Mouse (Mus musculus) embryonic facial prominence, embryonic 15.5 days (tissue): ENCODE measurements around the gene Slc30a7. TPM values are rescaled to one million over a fixed set of nuclear protein-coding genes. Genes with fewer than 3 reads are reported as not detected.

Source experiments
- ATAC-seq: fragments of 200-750 bp; cut with Nextera tagmentation; 2 replicates; pipeline ENCODE4 v1.8.0; 2017; ENCODE audit warnings: low read depth, moderate TSS enrichment; ENCODE audit not compliant: insufficient number of reproducible peaks, low FRiP score, low TSS enrichment
- H3K27ac ChIP-seq: fragments of 300-500 bp; sonication (generic); replicated peaks from 2 replicates; pipeline ENCODE4 v1.5.1; 2015; ENCODE audit warnings: mild to moderate bottlenecking, inconsistent platforms
- H3K27me3 ChIP-seq: fragments of 300-500 bp; sonication (generic); 2 replicates; pipeline ENCODE4 v1.6.1; 2015; ENCODE audit warnings: inconsistent platforms
- H3K36me3 ChIP-seq: fragments of 300-500 bp; sonication (generic); 2 replicates; pipeline ENCODE4 v1.6.1; 2015; ENCODE audit warnings: mild to moderate bottlenecking, inconsistent platforms
- H3K4me1 ChIP-seq: fragments of 300-500 bp; sonication (generic); 2 replicates; pipeline ENCODE4 v1.6.1; 2015; ENCODE audit warnings: inconsistent platforms
- H3K4me2 ChIP-seq: fragments of 300-500 bp; sonication (generic); replicated peaks from 2 replicates; pipeline ENCODE4 v1.6.1; 2015; ENCODE audit warnings: mild to moderate bottlenecking, inconsistent platforms
- H3K4me3 ChIP-seq: fragments of 300-500 bp; sonication (generic); replicated peaks from 2 replicates; pipeline ENCODE4 v1.5.1; 2015; ENCODE audit warnings: mild to moderate bottlenecking, inconsistent platforms
- H3K9ac ChIP-seq: fragments of 300-500 bp; sonication (generic); 2 replicates; pipeline ENCODE4 v1.6.1; 2015; ENCODE audit warnings: inconsistent platforms
- H3K9me3 ChIP-seq: fragments of 300-500 bp; sonication (generic); replicated peaks from 2 replicates; pipeline ENCODE4 v1.6.1; 2016; ENCODE audit warnings: inconsistent platforms
- WGBS: fragments of 180-500 bp; shearing (Covaris S2); methylation state at CpG from one replicate; pipeline ENCODE4 v1.1.7; 2015; 5-methylcytosine and 5-hydroxymethylcytosine counted together
- polyA plus RNA-seq: library from polyadenylated mRNA; unstranded; fragments of >200 nt; fragmentation: Nextera tagmentation; extraction: Ambion mirVana; gene quantifications from 2 replicates; pipeline ENCODE4 v1.2.1, GENCODE M21; 2015

The Slc30a7 gene
- polyA plus RNA-seq, 1 experiment from 2014 or later = 30.3 TPM

- H3K27ac ChIP-seq = no peak overlapping the region; the same call in 1 of the 2 replicates
- H3K4me3 ChIP-seq = no peak overlapping the region
- no peak overlapping the region for H3K4me2 ChIP-seq
- H3K9me3 ChIP-seq = no peaks in the 10 kb centered on the region
- H3K36me3 ChIP-seq = peaks cover 45% of the 10 kb centered on the region
- no peak overlapping the region for H3K9ac ChIP-seq
- no peaks in the 10 kb centered on the region for H3K27me3 ChIP-seq
- no peak for ATAC-seq
- H3K4me1 ChIP-seq = no peaks in the 10 kb centered on the region
- WGBS = 60% methylated on average over 9 of the region's 9 CpGs
These were observed 21.9 kb downstream of the Slc30a7 start for GRCm38 (mm10) chr3:115985183-115985892.

- H3K36me3 ChIP-seq = peaks cover 48% of the 10 kb centered on the region
- H3K27me3 ChIP-seq = no peaks in the 10 kb centered on the region
- H3K27ac ChIP-seq = no peak overlapping the region
- H3K4me3 ChIP-seq = no peak overlapping the region
- no peak overlapping the region for H3K9ac ChIP-seq
- no peak overlapping the region for H3K4me2 ChIP-seq
- ATAC-seq = no peak
- WGBS = 93% methylated on average over 9 of the region's 9 CpGs
- H3K4me1 ChIP-seq = no peaks in the 10 kb centered on the region
- no peaks in the 10 kb centered on the region for H3K9me3 ChIP-seq
These were observed 22.6 kb downstream of the Slc30a7 start for GRCm38 (mm10) chr3:115984653-115985052.

- Histone ChIP-seq H3K9me3 (no peaks in the 10 kb centered on the region), H3K4me3 (no peak overlapping the region), H3K36me3 (peaks cover 47% of the 10 kb centered on the region), H3K27me3 (no peaks in the 10 kb centered on the region), H3K4me2 (no peak overlapping the region), H3K9ac (no peak overlapping the region), H3K4me1 (no peaks in the 10 kb centered on the region), H3K27ac (no peak overlapping the region)
- WGBS = 92% methylated on average over 8 of the region's 8 CpGs
- ATAC-seq = no peak
These were observed 24.0 kb downstream of the Slc30a7 start for GRCm38 (mm10) chr3:115983217-115983616.

GRCm38 (mm10) chr3:115979000-115979399 is 28.2 kb downstream of the Slc30a7 start:
- Histone ChIP-seq H3K27me3 (no peaks in the 10 kb centered on the region), H3K4me1 (no peaks in the 10 kb centered on the region), H3K4me3 (no peak overlapping the region), H3K9me3 (no peaks in the 10 kb centered on the region), H3K4me2 (no peak overlapping the region), H3K9ac (no peak overlapping the region), H3K27ac (no peak overlapping the region), H3K36me3 (peaks cover 52% of the 10 kb centered on the region)
- no peak for ATAC-seq
- WGBS = 11% methylated on average over 1 of the region's 1 CpGs

- H3K4me1 ChIP-seq = no peaks in the 10 kb centered on the region
- H3K9ac ChIP-seq = no peak overlapping the region
- no peaks in the 10 kb centered on the region for H3K9me3 ChIP-seq
- H3K27me3 ChIP-seq = no peaks in the 10 kb centered on the region
- H3K4me3 ChIP-seq = no peak overlapping the region
- no peak overlapping the region for H3K4me2 ChIP-seq
- no peak for ATAC-seq
- 88% methylated on average over 10 of the region's 10 CpGs for WGBS
- no peak overlapping the region for H3K27ac ChIP-seq
- peaks cover 45% of the 10 kb centered on the region for H3K36me3 ChIP-seq
These were observed 32.2 kb downstream of the Slc30a7 start for GRCm38 (mm10) chr3:115974995-115975394.

GRCm38 (mm10) chr3:115974228-115974627 is 33.0 kb downstream of the Slc30a7 start:
- ATAC-seq = no peak
- Histone ChIP-seq H3K4me2 (no peak overlapping the region), H3K9me3 (no peaks in the 10 kb centered on the region), H3K4me1 (peaks cover 1% of the 10 kb centered on the region; the same call in 1 of the 2 replicates), H3K36me3 (peaks cover 40% of the 10 kb centered on the region), H3K27ac (no peak overlapping the region), H3K27me3 (no peaks in the 10 kb centered on the region), H3K9ac (no peak overlapping the region), H3K4me3 (no peak overlapping the region)
- WGBS = 88% methylated on average over 6 of the region's 6 CpGs

GRCm38 (mm10) chr3:115971891-115972646 is 35.1 kb downstream of the Slc30a7 start:
- Histone ChIP-seq H3K4me1 (peaks cover 9% of the 10 kb centered on the region; the same call in 1 of the 2 replicates), H3K4me3 (no peak overlapping the region), H3K27me3 (no peaks in the 10 kb centered on the region), H3K9ac (no peak overlapping the region), H3K4me2 (no peak overlapping the region), H3K27ac (no peak overlapping the region), H3K36me3 (peaks cover 32% of the 10 kb centered on the region), H3K9me3 (no peaks in the 10 kb centered on the region)
- ATAC-seq = no peak
- WGBS = 88% methylated on average over 14 of the region's 14 CpGs

- Histone ChIP-seq H3K9me3 (no peaks in the 10 kb centered on the region), H3K27ac (no peak overlapping the region), H3K9ac (no peak overlapping the region), H3K4me1 (peaks cover 9% of the 10 kb centered on the region; the same call in 1 of the 2 replicates), H3K36me3 (peaks cover 30% of the 10 kb centered on the region), H3K27me3 (no peaks in the 10 kb centered on the region), H3K4me2 (no peak overlapping the region), H3K4me3 (no peak overlapping the region)
- 90% methylated on average over 20 of the region's 20 CpGs for WGBS
- ATAC-seq = no peak
These were observed 36.0 kb downstream of the Slc30a7 start for GRCm38 (mm10) chr3:115971045-115971785.

- Histone ChIP-seq H3K4me3 (no peak overlapping the region), H3K36me3 (peaks cover 17% of the 10 kb centered on the region), H3K4me2 (no peak overlapping the region), H3K9ac (no peak overlapping the region), H3K27me3 (no peaks in the 10 kb centered on the region), H3K9me3 (no peaks in the 10 kb centered on the region), H3K27ac (peak overlapping the region; percentile 63), H3K4me1 (peaks cover 9% of the 10 kb centered on the region; the same call in 1 of the 2 replicates)
- peak; percentile 94 for ATAC-seq
- WGBS = 68% methylated on average over 10 of the region's 10 CpGs
These were observed 38.3 kb downstream of the Slc30a7 start for GRCm38 (mm10) chr3:115968745-115969530.

- Histone ChIP-seq H3K9ac (no peak overlapping the region), H3K4me3 (no peak overlapping the region), H3K27me3 (no peaks in the 10 kb centered on the region), H3K27ac (no peak overlapping the region; the same call in 1 of the 2 replicates), H3K9me3 (no peaks in the 10 kb centered on the region), H3K4me2 (no peak overlapping the region), H3K36me3 (no peaks in the 10 kb centered on the region; the same call in 1 of the 2 replicates), H3K4me1 (peaks cover 16% of the 10 kb centered on the region)
- no peak for ATAC-seq
- 32% methylated on average over 5 of the region's 5 CpGs for WGBS
These were observed 43.1 kb downstream of the Slc30a7 start for GRCm38 (mm10) chr3:115964071-115964470.
